Mouse (Mus musculus) layer of hippocampus, adult 6 months (tissue): Measurements from ENCODE around the gene Rab11a. TPM values are rescaled to one million over a fixed set of nuclear protein-coding genes. Genes with fewer than 3 reads are reported as not detected.

ENCODE experiments used
- long read RNA-seq, 2 experiments: library from polyadenylated mRNA; unstranded; transcript quantifications; one replicate each; pipeline ENCODE4 v2.0.0; 2019 to 2020
- microRNA-seq: library from miRNA; unstranded; fragments of <30 nt; microRNA quantifications from one replicate; pipeline ENCODE4 v1.2.0, GENCODE M21; 2020
- polyA plus RNA-seq: library from polyadenylated mRNA; unstranded; fragments of <200 nt; fragmentation: Nextera tagmentation; gene quantifications from 2 replicates; pipeline ENCODE4 v1.2.3, GENCODE M21; 2021

Rab11a gene
- 274 and 335 TPM in 2 replicates for polyA plus RNA-seq
- long read RNA-seq, experiment 1, transcript Rab11a-208 (5 exons, 2,336 nt): major isoform, 195 of 234 reads
- long read RNA-seq, experiment 1, partial matches to known transcripts: 10 of 234 reads
- long read RNA-seq, experiment 1, other reads (novel, unspliced or antisense): 22 of 234 reads
- long read RNA-seq, experiment 2, transcript Rab11a-207 (4 exons, 508 nt): minor isoform, 10 of 559 reads
- long read RNA-seq, experiment 2, transcript Rab11a-204 (3 exons, 726 nt): minor isoform, 11 of 559 reads
- long read RNA-seq, experiment 2, transcript Rab11a-208 (5 exons, 2,336 nt): major isoform, 525 of 559 reads
- long read RNA-seq, experiment 2, partial matches to known transcripts: 4 of 559 reads
- long read RNA-seq, experiment 2, other reads (novel, unspliced or antisense): 8 of 559 reads

GRCm38 (mm10) chr9:64737406-64738201, at the start of gene Rab11a:
Rab11a (minus strand) TSS chr9:64737758.

Small RNA genes lying within 50 kb of the gene (microRNA-seq; reads per million reads assigned to microRNA genes)
- gene Gm47308: not detected

Other genes starting within 250 kb of the Rab11a start
- gene Dennd4a, start 73.6 kb upstream of the Rab11a start, polyA plus RNA-seq: 5.2 and 5.7 TPM in 2 replicates
- 0.05 and 0.10 TPM in 2 replicates for gene Slc24a1, start 213.8 kb upstream of the Rab11a start, polyA plus RNA-seq
- 11.0 and 11.5 TPM in 2 replicates for gene Ints14, start 223.1 kb upstream of the Rab11a start, polyA plus RNA-seq